Mouse (Mus musculus) 416B (cell line): ENCODE measurements around the gene Xkr7.

Experiments used
- DNase-seq: peaks from one replicate; pipeline ENCODE4 v3.0.0; 2011; ENCODE audit warnings: low read depth

Gene Xkr7

GRCm38 (mm10) chr2:153031126-153032082 lies at the start of gene Xkr7:
Xkr7 (plus strand) TSS chr2:153031852.
- no peak for DNase-seq

- no peak for DNase-seq
Measured at GRCm38 (mm10) chr2:152985582-152985981, 46.1 kb upstream of the Xkr7 start.

- no peak for DNase-seq
Measured at GRCm38 (mm10) chr2:152991529-152991928, 40.1 kb upstream of the Xkr7 start.

GRCm38 (mm10) chr2:152997046-152997445 lies 34.6 kb upstream of the Xkr7 start:
- DNase-seq = no peak

- peak; percentile 40 for DNase-seq
Measured at GRCm38 (mm10) chr2:153002492-153003248, 29.0 kb upstream of the Xkr7 start.

- DNase-seq = peak; percentile 91
Measured at GRCm38 (mm10) chr2:153003681-153004338, 27.8 kb upstream of the Xkr7 start.

GRCm38 (mm10) chr2:153005981-153006380 lies 25.7 kb upstream of the Xkr7 start:
- no peak for DNase-seq

- DNase-seq = no peak
Measured at GRCm38 (mm10) chr2:153009192-153009973, 22.3 kb upstream of the Xkr7 start.

GRCm38 (mm10) chr2:153013724-153014515 lies 17.7 kb upstream of the Xkr7 start:
- peak; percentile 64 for DNase-seq

GRCm38 (mm10) chr2:153014758-153015593 lies 16.7 kb upstream of the Xkr7 start, which contains the start of gene Pdrg1:
Pdrg1 (minus strand) TSS chr2:153015427.
- DNase-seq = peak; percentile 94

GRCm38 (mm10) chr2:153015804-153016203 lies 15.8 kb upstream of the Xkr7 start:
- DNase-seq = no peak

GRCm38 (mm10) chr2:153016786-153017185 lies 14.9 kb upstream of the Xkr7 start:
- DNase-seq = no peak

GRCm38 (mm10) chr2:153019355-153019754 lies 12.3 kb upstream of the Xkr7 start:
- DNase-seq = no peak

GRCm38 (mm10) chr2:153021163-153021562 lies 10.5 kb upstream of the Xkr7 start:
- peak; percentile 77 for DNase-seq

- DNase-seq = no peak
Measured at GRCm38 (mm10) chr2:153022855-153023254, 8.8 kb upstream of the Xkr7 start.

- no peak for DNase-seq
Measured at GRCm38 (mm10) chr2:153026052-153026451, 5.6 kb upstream of the Xkr7 start.

GRCm38 (mm10) chr2:153027501-153027900 lies 4.2 kb upstream of the Xkr7 start:
- no peak for DNase-seq

GRCm38 (mm10) chr2:153030422-153030821 lies 1.2 kb upstream of the Xkr7 start:
- no peak for DNase-seq

GRCm38 (mm10) chr2:153032083-153032842 lies 611 bp downstream of the Xkr7 start:
- DNase-seq = peak; percentile 28
